Mouse (Mus musculus) stomach, postnatal 0 days (tissue): Measurements from ENCODE around the gene Ptpa.
A peak's percentile ranks its signal among the peaks of the same experiment; 100 is the strongest.

Source experiments
- CTCF ChIP-seq: IDR thresholded peaks from 2 replicates; pipeline ENCODE4 v1.5.1; 2016; ENCODE audit warnings: antibody characterized with exemption, low read depth, mild to moderate bottlenecking, moderate library complexity
- EP300 ChIP-seq: optimal IDR thresholded peaks from 2 replicates; pipeline ENCODE3; 2016; ENCODE audit warnings: antibody characterized with exemption

DNA sequence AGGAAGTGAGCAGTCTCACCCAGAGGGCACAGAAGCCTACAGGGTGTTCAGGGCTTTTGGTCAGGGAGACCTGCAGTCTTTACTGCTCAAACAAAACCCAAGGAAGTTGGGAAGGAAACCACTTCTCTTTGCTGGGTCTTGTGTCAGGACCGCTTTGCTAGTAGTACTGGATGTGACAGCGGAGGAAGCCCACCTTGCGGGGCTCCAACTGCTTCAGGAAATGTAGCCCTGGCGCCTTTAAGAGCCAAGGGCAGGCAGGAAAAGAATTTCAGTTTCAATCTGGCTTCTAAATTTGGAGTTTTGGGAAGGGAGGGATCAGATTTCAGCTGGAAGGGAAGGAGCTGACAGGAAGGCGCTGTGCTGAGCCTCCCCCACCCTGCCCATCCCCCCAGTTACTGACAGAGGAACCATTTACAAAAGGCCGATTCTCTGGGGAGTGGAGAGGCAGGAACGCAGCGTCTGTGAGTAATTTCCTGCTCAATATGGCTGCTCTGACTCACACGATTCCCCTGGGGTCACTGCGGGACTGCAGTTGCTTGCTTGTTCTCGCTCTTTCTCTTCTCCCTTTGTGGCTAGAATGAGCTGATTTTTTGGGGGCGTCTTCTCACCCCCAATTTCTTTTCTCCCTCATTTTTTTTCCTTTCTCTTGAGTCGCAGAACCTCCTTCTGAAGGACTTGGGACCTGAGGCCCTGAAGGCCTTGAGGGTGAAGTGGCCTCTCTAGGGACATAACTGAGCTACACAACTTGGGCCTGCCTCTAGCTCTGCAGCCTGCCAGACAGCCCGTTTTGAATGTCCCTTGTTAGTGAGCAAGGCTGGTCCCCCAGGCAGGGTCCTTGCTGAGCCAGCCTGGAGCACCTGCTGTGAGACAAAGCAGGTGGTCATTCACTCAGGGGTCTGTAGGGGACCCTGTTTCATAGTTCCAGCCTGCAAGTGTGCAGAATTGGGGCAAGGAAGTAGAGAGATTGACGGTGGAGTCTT is 26.0 kb downstream of the Ptpa start:
- TF ChIP-seq CTCF (0 out of 2 replicates have a peak, but pooled peaks have one; percentile 15), EP300 (peak; percentile 70)
